Mouse (Mus musculus): Measurements from ENCODE around the gene Lix1.
A peak's percentile ranks its signal among the peaks of the same experiment; 100 is the strongest.
"Not testable (repeated sequence)": the region's sequence is repeated elsewhere in the genome, so short reads cannot be mapped to it uniquely, and the experiment has no call there.

Gene Lix1

DNA sequence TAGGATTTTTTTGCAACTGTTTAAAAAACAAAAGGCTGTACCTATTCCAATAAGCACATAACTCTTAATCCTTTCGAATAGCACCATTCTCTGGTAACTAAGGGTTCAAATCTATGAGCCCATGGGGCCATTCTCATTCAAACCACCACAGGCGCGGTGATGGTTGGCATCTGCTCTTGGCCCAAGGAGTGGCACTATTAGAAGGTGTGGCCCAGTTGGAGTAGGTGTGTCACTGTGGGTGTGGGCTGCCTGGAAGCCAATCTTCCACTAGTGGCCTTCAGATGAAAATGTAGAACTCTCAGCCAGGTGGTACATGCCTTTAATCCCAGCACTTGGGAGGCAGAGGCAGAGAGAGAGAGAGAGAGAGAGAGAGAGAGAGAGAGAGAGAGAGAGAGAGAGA is 11.7 kb downstream of the Lix1 start:
- no peak for DNase-seq

DNA sequence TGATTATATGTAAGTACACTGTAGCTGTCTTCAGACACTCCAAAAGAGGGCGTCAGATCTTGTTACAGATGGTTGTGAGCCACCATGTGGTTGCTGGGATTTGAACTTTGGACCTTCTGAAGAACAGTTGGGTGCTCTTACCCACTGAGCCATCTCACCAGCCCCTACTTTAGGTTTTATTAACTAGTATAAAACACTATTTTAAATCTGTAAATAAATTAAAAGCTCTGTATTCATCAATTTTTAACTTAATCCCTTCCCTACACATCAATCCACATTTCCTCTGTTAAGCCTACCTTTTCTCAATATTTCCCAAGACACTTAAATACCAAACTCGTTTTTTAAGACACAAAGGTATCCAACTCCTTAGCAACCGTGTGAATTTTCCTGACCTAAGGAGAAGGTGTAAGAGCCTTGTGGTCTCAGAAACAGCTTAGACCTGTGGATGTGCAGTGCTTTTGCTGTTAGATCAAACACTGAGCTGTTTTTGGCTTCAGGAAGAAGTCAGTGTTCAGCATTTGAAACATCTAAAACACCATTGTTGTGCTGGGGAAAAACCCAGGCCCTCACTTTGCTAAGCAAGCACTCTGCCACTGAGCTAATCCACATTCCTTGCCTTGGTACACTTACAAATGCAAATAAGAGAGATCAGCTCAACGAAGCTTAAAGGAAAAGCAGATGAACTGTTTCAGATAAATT is 22.3 kb downstream of the Lix1 start:
- DNase-seq = no peak

DNA sequence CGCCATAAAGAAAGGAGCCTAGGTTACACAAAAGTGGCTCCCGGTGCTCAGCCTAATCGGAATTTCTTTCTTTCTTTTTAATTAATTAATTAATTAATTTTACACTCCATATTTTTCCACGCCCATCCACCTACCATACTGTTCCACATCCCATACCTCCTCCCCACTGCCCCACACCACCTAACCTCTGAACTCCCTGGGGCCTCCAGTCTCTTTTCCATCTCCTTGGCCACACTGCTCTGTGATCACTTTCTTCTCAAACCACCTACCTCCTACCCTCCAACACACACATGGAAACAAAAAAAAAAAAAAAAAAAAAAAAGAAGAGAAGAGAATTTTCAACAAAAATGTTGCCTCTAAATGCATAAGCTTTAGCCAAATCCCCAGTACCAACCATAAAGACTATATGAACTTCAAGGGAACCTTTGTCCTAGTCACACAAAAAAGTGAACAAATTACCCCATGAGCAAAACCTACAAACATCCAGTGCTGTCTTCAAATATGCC is 22.9 kb downstream of the Lix1 start:
- DNase-seq = no peak

DNA sequence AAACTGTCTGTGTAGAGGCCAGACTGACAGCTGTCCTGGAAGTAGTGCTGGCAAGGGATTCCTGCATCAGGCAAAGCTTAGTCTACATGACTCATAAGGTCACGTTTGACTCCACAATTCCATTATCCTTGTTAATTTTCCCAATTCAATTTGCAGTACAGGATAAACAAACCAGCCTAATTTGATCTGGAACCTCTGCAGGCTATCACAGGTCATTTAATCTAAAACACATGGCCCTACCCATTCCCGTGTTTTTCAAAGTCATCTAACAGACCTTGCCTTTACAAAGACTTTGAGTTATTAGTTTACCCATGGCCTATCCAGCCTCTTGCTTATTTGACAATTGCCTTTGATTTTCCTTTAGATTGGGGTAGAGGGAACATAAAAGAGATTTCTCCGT is 23.4 kb downstream of the Lix1 start:
- no peak for DNase-seq

DNA sequence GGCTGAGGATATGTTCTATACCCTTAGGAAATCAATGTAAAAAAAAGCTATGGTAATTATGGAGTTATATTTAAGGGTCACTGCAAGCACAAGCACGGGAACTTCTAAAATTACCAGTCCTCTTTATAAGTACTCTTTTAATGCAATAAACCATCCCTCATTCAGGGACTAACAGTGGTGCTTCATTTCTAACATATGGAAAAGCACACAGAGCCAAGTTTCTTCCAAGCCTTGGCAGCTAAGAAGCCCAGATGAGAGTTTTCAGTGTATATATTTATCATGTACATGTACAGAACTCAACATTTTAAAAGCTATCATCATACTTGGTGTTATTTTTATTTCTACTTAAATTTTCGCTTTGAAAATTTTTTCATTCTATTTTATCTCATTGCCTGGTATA is 26.4 kb downstream of the Lix1 start:
- DNase-seq = no peak

DNA sequence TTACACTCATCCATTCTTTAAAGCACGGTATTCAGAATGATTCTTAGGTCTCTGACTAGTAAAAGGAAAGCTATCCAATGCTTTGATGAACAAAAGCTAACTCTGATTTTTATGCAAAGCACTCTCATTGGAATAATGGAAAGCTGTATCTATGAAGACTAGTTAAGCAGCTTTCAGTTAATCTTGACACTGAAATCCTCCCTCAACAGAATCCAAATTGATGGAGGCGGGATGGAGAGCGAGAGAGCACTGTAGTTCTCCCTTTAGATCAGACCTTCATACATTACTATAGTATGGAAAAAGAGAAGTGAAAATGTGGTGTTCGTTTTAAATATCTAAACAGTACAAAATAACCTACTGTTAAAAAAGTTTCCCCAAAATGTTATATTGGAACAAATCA is 31.2 kb downstream of the Lix1 start:
- DNase-seq = no peak

DNA sequence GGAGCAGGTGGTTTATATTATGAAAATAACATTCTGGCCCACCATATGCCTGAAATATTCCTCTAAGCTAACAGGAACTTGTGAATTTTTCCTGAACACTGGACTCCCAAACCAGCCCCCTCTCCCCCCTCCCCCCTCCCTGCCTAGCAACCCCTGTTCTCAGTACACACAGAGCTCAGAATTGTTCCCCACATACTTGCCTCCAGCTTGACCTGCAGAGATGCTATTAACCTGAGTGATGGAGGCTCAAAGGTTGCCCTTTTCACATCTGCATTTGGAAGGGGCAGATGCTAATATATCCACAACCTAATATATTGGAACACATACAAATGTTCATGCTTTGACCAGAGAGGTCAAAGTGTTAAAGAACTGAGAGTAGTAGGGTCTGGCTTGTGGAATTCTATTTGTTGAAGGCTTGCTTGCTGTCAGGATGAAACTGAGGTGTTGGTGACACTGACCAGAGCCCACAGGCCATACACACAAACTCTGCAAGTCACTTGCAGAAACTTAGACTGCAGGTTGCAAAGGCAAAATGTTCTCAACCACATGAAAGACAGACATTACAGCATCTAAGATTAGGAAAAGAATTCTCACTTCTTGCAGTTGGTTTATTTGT is 36.2 kb downstream of the Lix1 start:
- DNase-seq = no peak

DNA sequence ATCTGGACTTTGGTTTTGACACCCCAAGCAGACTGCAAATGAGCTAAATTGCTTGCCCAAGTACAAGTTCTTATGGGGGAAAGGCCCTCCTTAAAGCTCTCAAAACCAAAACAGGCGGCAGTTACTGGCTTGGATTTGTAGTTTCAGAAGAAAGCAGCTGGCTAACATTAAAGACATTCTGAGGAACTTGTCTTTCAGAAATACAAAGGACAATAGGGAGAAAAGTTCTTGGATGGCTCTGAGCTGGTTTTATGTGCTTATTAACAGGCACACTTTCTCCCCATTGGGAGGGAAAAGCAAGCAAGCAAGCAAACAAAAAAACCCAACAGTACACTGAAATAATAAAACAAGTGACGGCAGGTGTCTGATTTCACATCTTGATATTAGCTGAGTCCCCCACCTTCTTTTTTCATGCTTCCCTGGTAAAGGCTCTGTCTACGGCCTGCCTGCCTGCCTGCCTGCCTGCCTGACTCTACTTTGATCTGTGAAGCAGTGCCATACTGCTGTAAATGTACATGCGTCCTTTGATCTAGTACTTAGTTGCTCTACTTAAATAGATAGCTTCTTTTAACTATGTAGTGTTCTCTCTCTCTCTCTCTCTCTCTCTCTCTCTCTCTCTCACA is 39.5 kb downstream of the Lix1 start:
- DNase-seq = no peak

DNA sequence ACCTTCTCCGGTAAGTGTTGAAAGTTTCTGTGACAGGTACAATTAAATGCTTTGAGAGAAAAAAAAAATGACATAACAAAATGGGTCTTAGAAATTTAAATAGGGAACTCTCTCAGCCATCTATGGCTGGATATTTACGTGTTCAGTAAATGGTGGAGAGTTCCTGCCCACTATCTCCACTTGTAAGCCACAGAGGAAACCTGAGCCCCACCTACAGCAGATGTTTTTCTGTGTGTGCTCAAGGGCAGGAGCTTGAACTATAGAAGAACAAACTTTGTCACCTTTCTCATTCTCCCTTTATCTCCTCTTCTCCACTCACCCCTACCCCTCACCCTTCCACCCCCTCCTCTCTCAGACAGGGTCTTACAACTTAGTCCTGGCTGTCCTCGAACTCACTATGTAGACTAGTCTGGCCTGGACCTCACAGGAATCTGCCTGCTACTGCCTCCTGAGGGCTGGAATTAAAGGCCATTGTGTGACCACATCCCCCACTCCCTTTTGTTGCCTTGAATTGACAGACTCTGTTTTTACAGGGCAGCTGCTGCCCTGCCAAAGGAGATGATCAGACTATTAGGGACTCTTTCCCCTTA is 41.9 kb downstream of the Lix1 start:
- no peak for DNase-seq

DNA sequence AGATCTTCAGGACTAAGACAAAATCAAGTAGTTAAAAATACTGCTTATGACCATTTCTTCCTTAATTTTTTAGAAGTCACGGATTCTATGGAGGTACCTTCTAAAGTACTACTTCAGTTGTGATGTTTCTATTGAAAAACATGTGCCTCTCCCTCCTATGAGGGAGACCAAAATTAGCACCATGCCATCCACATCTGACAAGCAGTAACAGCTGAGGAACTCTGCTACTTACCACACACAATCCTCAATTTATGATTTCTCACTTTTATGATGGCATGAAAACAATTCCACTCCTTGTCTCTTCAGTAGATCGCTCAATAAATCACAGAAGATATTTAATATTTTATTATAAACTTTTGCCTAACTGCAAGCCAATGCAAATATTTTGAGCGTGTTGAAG is 44.2 kb downstream of the Lix1 start:
- no peak for DNase-seq

DNA sequence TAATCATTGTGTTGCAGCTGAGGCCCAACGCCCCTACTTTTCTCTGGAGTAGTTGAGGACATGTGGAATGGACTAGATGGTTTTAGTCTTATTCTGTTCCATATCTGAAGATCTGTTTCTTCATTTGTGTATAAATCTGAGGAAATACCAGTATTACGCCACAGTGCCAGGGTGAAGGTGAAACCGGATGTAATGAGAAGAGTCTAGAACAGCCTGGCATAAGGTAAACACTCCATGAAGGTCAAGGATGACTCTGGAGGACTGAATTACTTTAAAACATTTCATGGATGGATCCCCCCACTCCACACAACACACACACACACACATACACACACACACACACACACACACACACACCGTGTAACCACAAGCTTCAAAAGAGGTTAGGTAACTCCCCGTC is 45.3 kb downstream of the Lix1 start:
- DNase-seq = no peak

DNA sequence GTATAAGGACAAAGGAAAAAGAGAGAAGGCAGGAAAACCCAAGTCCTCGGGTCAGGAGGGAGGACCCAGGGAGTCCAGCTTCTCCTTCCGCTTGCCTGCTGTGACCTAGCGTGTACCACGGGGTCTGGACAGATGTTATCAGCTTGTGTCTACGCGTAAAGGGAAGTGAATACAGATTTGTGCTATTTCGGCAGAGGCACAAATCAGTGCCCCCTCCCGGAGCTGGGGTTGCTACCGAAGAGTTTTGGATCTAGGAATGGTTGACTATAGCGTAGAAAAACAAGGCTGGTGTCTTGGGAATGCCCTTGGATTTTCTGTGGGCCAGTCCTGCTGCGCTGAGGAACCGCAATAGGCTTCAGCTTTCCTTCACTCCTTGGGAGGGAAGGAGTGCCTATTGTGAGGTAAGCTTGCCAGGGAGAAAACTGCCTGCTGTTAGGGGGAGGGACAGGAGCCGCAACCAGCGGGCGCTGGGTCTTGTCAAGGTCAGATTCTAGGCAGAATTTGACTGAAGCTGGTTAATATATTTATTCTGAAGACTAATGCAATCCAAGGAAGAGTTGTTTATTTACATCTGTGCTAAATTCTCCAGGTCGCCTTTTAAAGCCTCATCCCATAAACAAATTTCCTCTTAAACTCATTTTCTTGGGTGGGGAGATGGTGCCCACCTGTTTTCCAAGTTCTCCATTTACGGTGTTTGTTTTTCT is 46.4 kb downstream of the Lix1 start:
- DNase-seq = peak; percentile 65 to 70

DNA sequence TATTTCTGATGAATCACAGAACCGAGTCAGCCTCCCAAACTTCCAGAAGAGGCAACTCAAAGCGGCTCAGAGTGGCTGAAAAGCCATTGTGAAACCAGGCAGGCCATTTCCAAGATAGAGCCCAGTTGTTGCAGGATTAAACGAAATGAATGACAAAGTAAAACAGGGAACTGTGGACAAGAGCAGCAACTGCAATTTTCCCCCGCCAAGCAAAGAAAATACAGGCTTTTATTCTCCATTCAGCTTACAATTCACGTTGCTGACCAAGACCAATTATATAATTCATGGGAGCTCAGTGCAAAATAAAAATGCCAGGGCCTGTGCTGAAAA is 46.9 kb downstream of the Lix1 start:
- peak; percentile 14 to 38 for DNase-seq

DNA sequence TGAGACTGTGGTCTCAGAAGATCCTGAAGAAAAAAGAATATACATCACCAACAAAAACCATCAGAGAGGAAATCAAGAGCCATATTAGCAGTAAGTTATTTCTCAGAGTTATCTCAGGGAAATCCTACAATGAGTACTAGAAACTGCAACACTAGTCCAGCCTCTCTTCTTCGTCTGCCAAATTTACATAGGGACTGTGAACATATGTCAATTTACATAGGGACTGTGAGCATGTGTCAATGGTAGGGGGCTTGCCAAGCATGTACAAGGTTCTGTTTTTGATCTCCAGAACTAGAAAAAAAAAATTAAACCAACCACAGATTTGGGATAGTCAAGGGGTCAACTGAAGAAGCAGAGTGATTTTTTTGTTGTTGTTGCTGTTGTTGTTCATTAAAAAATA is 48.6 kb downstream of the Lix1 start:
- no peak for DNase-seq

DNA sequence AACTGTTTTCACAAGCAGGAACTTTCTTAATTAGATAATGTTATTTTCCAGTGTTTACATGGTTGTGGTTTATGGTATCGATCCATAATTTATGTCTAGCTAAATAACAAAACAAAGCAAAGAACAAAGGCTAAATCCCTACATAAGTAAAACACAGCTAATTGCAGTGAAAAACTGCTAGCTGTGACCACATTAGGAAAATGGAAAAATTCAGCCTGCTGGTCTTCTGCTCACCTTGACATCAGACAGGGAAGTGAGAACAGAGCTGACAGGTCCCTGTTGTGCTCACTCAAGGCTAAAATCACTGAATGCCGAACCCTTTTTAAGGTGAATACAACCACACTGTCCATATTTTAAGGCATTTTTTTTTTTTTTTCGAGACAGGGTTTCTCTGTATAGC is 50.1 kb downstream of the Lix1 start:
- no peak for DNase-seq

DNA sequence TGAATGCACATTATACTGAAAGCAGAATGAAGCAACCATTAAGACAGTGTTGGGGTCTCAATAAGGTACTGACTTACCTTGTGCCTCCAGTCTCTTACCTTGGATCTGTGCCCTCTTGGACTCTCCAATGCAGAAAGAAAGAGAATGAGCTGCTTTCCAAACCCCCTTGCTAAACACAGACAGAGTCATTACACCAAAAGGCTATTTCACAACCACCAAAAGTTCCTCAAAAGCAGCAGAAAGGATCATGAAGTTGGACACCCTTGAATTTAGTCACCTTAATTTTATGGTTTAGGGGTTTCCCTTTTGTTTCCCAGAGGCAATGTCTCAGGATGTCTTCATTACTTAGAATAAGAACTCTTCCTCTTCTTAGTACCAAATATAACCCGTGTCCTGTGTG is 52.1 kb downstream of the Lix1 start:
- no peak for DNase-seq

DNA sequence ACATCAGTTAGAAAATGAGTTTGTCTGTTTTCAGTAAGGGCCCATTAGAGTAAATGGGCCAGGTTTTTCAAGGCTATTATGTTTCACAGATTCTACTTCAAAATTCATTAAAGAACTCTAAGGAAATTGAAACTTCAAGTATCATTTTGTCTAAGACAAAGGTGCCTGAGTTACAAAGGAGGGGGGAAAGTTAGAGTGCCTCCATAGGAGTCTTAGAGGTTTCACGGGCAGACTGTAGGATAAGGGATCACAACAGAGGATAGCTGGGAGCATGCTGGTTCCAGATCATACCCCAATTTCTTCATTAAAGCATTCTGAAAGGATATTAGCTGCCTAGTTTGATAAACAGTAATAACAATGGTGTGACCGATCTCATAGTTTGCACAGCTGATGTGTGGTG is 83.3 kb downstream of the Lix1 start:
- DNase-seq = no peak

DNA sequence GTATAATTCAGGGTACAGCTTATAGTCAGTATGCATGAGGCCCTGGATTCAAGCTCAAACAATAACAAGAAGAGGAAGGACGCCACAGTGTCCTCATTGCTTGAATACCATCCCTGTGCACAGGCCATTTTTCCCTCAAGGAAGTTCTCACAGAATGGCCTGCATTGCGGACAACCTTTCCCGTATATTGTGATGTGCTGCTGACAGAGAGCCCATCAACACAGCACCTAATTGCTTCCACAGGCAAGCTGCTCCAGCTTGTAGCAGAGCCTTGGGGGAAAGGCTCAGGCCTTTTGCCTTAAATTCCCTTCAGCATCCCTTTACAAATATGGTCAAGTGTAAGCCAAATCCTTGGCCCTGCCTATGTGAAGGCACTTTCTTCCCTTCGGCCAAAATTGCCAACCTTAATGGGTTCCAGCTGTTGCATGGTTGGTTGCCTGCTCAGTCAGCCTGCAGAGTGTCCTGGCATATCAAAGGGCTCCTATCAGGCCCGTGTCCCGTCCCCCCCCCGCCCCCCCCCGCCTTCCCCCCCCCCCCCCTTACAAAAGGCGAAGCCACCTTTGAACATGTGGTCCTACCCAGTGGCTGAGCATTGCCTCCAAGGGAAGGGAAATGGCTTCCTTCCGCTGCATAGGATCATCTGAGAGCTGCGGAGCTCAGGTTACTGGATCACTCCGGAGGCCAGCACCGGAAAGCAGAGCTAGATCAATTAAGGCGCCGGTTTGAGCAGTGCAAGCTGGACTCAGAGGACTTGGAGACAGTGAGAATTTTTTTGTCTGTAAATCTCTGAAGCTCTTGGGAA is 88.5 kb downstream of the Lix1 start:
- no peak for DNase-seq

DNA sequence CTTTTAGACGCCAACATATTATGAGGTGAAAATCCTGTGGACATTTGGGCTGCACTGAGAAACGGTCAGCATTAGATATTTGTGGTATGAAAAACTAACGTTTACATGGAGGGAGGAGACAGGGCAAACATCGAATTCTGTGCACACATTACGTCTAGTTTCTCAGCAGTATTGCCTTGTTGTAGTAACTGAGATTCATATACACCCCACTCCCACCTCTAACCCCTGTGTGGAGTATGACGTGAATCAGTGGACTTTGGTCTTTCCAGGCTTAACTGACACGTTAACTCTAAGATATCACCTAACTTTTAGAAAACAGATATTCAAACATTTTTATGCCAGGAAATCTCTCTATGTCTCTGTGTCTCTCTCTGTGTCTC is 89.1 kb downstream of the Lix1 start:
- DNase-seq = no peak

DNA sequence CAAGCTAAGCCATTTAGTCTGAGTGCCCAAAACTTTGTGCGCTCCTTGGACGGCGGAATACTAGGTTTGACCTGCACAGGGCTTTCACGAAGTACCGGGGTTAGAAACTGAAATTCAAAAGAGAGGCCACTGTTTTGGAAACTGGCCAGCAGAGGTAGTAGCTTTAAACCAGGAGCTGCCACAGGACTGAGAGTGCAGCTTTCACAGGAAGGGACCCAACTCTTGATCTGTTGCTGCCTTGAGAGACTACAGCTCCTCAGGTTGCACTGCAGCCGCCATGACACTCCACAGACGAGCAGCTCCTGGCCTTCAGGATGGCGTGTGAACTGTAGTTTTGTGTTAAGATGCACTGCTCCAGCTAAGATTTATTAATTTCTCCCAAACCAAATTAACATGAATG is 89.6 kb downstream of the Lix1 start:
- no peak for DNase-seq

DNA sequence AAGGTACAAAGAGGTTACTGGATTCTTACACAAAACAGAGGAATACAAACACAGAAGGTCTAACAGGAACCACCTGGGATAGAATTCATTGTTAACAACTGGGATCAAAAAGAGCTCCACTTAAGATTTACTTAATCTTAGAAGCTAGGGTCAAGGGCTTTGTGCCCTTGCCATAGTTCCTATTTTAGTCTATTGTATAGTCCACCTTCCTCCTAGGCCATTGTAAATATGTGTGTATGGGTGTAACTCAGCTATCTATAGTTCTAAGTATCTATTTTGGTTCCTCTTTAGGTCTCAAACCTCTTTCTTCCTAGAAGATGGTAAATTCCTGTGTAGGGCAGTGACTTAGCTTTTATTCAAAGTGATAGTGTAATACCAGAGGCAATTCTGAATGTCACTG is 93.8 kb downstream of the Lix1 start:
- DNase-seq = not testable (repeated sequence)

DNA sequence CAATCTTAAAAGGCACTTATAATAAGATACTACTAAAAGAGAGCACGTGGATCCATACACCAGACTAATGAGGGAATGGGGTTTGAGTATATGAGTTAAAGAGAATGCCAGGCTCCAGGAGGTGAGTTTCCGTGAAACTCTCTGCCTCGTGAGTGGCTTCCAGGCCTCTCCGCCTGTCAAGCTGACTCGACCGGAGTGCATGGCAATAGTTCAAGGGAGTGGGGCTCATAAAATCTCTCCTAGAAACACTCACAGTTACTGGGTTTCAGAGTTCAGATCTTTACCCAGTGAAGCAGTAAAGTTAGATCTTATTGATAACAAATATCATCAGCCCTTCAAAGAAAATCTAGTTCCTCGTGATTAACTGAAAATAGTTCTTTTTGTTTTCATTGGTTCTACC is 94.3 kb downstream of the Lix1 start:
- DNase-seq = no peak

DNA sequence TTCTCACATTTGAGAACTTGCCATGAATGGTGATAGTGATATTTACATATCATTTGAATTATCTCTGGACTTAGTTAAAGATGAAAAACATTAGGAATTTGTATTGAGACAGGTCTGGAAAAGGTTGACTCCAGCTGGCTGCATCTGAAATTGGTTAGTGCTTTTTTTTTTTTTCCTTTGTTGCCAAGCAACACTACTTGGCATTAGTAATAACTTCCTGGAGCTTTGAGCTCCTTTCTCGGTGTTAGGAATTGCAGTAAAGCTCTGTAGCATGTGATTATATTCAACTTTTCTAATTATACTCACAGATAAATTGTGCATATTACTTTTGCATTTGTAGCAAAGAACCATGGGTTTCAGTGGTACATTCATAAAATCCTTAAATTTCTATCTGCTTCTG is 96.4 kb downstream of the Lix1 start:
- peak in 1 of 2 experiments; percentile 42 for DNase-seq
